Mouse (Mus musculus): ENCODE measurements around the gene Fam83e.

GRCm38 (mm10) chr7:45726419-45726818 lies 5.4 kb downstream of the Fam83e start:
- no peak for TF ChIP-seq CTCF (IDR thresholded peaks at IDR 0.05)
- no peak for TF ChIP-seq EP300 (IDR thresholded peaks at IDR 0.05)

Measured in lung, postnatal 0 days (tissue).